Mouse (Mus musculus) erythroblast, embryonic 14.5 days (primary cell): Measurements from ENCODE around the gene Eaf1.

Experiments used
- GATA1 ChIP-seq: IDR thresholded peaks from 2 replicates; pipeline ENCODE4 v1.6.1; 2012; ENCODE audit warnings: low read length, inconsistent platforms, mixed read lengths
- TAL1 ChIP-seq: IDR thresholded peaks from 3 replicates; pipeline ENCODE4 v1.6.1; 2012; ENCODE audit warnings: low read length, inconsistent platforms, mixed read lengths

- no peak for TF ChIP-seq TAL1
- TF ChIP-seq GATA1, result no peak
Observed at GRCm38 (mm10) chr14:31557784-31558183, 63.6 kb downstream of the Eaf1 start.
